Mouse (Mus musculus) neural tube, embryonic 12.5 days (tissue): ENCODE measurements around the gene Myo3b. TPM values are rescaled to one million over a fixed set of nuclear protein-coding genes. Genes with fewer than 3 reads are reported as not detected.
"Not testable (repeated sequence)": the region's sequence is repeated elsewhere in the genome, so short reads cannot be mapped to it uniquely, and the experiment has no call there.

Experiments
- ATAC-seq: fragments of 200-750 bp; cut with Nextera tagmentation; 2 replicates; pipeline ENCODE4 v1.8.0; 2017; ENCODE audit warnings: low read depth, mild to moderate bottlenecking, moderate TSS enrichment, moderate library complexity; ENCODE audit not compliant: low FRiP score
- H3K27ac ChIP-seq: fragments of 300-500 bp; sonication (generic); 2 replicates; pipeline ENCODE4 v1.5.1; 2016
- H3K27me3 ChIP-seq: fragments of 300-500 bp; sonication (generic); replicated peaks from 2 replicates; pipeline ENCODE4 v1.6.1; 2016; ENCODE audit warnings: mild to moderate bottlenecking
- H3K36me3 ChIP-seq: fragments of 300-500 bp; sonication (generic); 2 replicates; pipeline ENCODE4 v1.6.1; 2016; ENCODE audit warnings: mild to moderate bottlenecking
- H3K4me1 ChIP-seq: fragments of 300-500 bp; sonication (generic); 2 replicates; pipeline ENCODE4 v1.6.1; 2016
- H3K4me2 ChIP-seq: fragments of 300-500 bp; sonication (generic); replicated peaks from 2 replicates; pipeline ENCODE4 v1.6.1; 2016; ENCODE audit warnings: mild to moderate bottlenecking
- H3K4me3 ChIP-seq: fragments of 300-500 bp; sonication (generic); 2 replicates; pipeline ENCODE4 v1.5.1; 2016
- H3K9ac ChIP-seq: fragments of 300-500 bp; sonication (generic); 2 replicates; pipeline ENCODE4 v1.6.1; 2016; ENCODE audit warnings: mild to moderate bottlenecking
- H3K9me3 ChIP-seq: fragments of 300-500 bp; sonication (generic); 2 replicates; pipeline ENCODE4 v1.6.1; 2016; ENCODE audit warnings: mild to moderate bottlenecking
- WGBS: fragments of 180-500 bp; shearing (Covaris S2); methylation state at CpG from one replicate; pipeline ENCODE4 v1.1.7; 2016; 5-methylcytosine and 5-hydroxymethylcytosine counted together
- polyA plus RNA-seq: library from polyadenylated mRNA; unstranded; fragments of >200 nt; fragmentation: Nextera tagmentation; extraction: Ambion mirVana; gene quantifications from 2 replicates; pipeline ENCODE4 v1.2.1, GENCODE M21; 2016

Myo3b gene
- 0.04 and 0.19 TPM in 2 replicates for polyA plus RNA-seq

GRCm38 (mm10) chr2:70038752-70039151 is at the start of gene Myo3b:
Gene Myo3b, plus strand, starts transcription at chr2:70039126.
- H3K4me2 ChIP-seq = no peak within 1 kb of the TSS
- no peak within 1 kb of the TSS for H3K9ac ChIP-seq

GRCm38 (mm10) chr2:69989224-69989623 is 49.7 kb upstream of the Myo3b start:
- H3K9ac ChIP-seq = no peak overlapping the region
- ATAC-seq = no peak
- H3K4me1 ChIP-seq = no peaks in the 10 kb centered on the region
- H3K4me3 ChIP-seq = no peak overlapping the region
- WGBS = 94% methylated on average over 6 of the region's 6 CpGs
- no peaks in the 10 kb centered on the region for H3K9me3 ChIP-seq
- no peak overlapping the region for H3K4me2 ChIP-seq
- H3K27me3 ChIP-seq = no peaks in the 10 kb centered on the region
- no peak overlapping the region for H3K27ac ChIP-seq
- peaks cover 38% of the 10 kb centered on the region for H3K36me3 ChIP-seq

More at GRCm38 (mm10) chr2:70038752-70039151, at the start of gene Myo3b:
- Histone ChIP-seq H3K4me1 (no peaks in the 10 kb centered on the region; the same call in 1 of the 2 replicates), H3K27ac (no peak within 1 kb of the TSS), H3K36me3 (no peaks in the 10 kb centered on the region), H3K27me3 (no peaks in the 10 kb centered on the region), H3K9me3 (no peaks in the 10 kb centered on the region), H3K4me3 (no peak within 1 kb of the TSS)
- ATAC-seq = no peak
- WGBS = 28% methylated on average over 7 of the region's 7 CpGs

GRCm38 (mm10) chr2:69990647-69991046 is 48.3 kb upstream of the Myo3b start:
- H3K9me3 ChIP-seq = no peaks in the 10 kb centered on the region
- H3K36me3 ChIP-seq = peaks cover 41% of the 10 kb centered on the region

GRCm38 (mm10) chr2:69994082-69994736 is 44.7 kb upstream of the Myo3b start:
- H3K4me2 ChIP-seq, H3K9ac ChIP-seq, H3K27me3 ChIP-seq, H3K9me3 ChIP-seq, H3K4me3 ChIP-seq, ATAC-seq, H3K4me1 ChIP-seq, H3K27ac ChIP-seq: not testable (repeated sequence)
- H3K36me3 ChIP-seq = peaks cover 44% of the 10 kb centered on the region
- WGBS = 96% methylated on average over 3 of the region's 3 CpGs

More at GRCm38 (mm10) chr2:69990647-69991046, 48.3 kb upstream of the Myo3b start:
- WGBS = 56% methylated on average over 2 of the region's 2 CpGs
- Histone ChIP-seq H3K9ac (no peak overlapping the region), H3K4me1 (no peaks in the 10 kb centered on the region), H3K27ac (no peak overlapping the region), H3K27me3 (no peaks in the 10 kb centered on the region), H3K4me3 (no peak overlapping the region), H3K4me2 (no peak overlapping the region)
- ATAC-seq = no peak

GRCm38 (mm10) chr2:69994779-69995178 is 44.1 kb upstream of the Myo3b start:
- no peak overlapping the region for H3K27ac ChIP-seq
- H3K36me3 ChIP-seq = peaks cover 39% of the 10 kb centered on the region
- no peaks in the 10 kb centered on the region for H3K27me3 ChIP-seq
- H3K9ac ChIP-seq = no peak overlapping the region
- no peak for ATAC-seq
- H3K9me3 ChIP-seq = no peaks in the 10 kb centered on the region
- 86% methylated on average over 2 of the region's 2 CpGs for WGBS
- no peak overlapping the region for H3K4me2 ChIP-seq
- H3K4me1 ChIP-seq = no peaks in the 10 kb centered on the region
- H3K4me3 ChIP-seq = no peak overlapping the region

- H3K9ac ChIP-seq = no peak overlapping the region
- H3K36me3 ChIP-seq = peaks cover 25% of the 10 kb centered on the region
- no peak overlapping the region for H3K27ac ChIP-seq
- no peaks in the 10 kb centered on the region for H3K27me3 ChIP-seq
- no peaks in the 10 kb centered on the region for H3K4me1 ChIP-seq
- 83% methylated on average over 7 of the region's 7 CpGs for WGBS
- no peaks in the 10 kb centered on the region for H3K9me3 ChIP-seq
- H3K4me3 ChIP-seq = no peak overlapping the region
- H3K4me2 ChIP-seq = no peak overlapping the region
- no peak for ATAC-seq
Measured at GRCm38 (mm10) chr2:69999097-69999770, 39.7 kb upstream of the Myo3b start.

- Histone ChIP-seq H3K9me3 (no peaks in the 10 kb centered on the region), H3K4me1 (no peaks in the 10 kb centered on the region), H3K9ac (no peak overlapping the region), H3K4me3 (no peak overlapping the region), H3K27me3 (no peaks in the 10 kb centered on the region), H3K4me2 (no peak overlapping the region), H3K27ac (no peak overlapping the region), H3K36me3 (peaks cover 27% of the 10 kb centered on the region)
- 94% methylated on average over 6 of the region's 6 CpGs for WGBS
- no peak for ATAC-seq
Measured at GRCm38 (mm10) chr2:70000316-70000715, 38.6 kb upstream of the Myo3b start.

GRCm38 (mm10) chr2:70006492-70006891 is 32.4 kb upstream of the Myo3b start:
- no peak overlapping the region for H3K27ac ChIP-seq
- no peaks in the 10 kb centered on the region for H3K27me3 ChIP-seq
- no peaks in the 10 kb centered on the region for H3K4me1 ChIP-seq
- H3K4me2 ChIP-seq = no peak overlapping the region
- H3K9me3 ChIP-seq = no peaks in the 10 kb centered on the region
- WGBS = 91% methylated on average over 2 of the region's 2 CpGs
- no peak overlapping the region for H3K4me3 ChIP-seq
- peaks cover 19% of the 10 kb centered on the region for H3K36me3 ChIP-seq
- H3K9ac ChIP-seq = no peak overlapping the region
- ATAC-seq = no peak

- ATAC-seq = no peak
- Histone ChIP-seq H3K27ac (no peak overlapping the region), H3K9me3 (no peaks in the 10 kb centered on the region), H3K9ac (no peak overlapping the region), H3K36me3 (peaks cover 31% of the 10 kb centered on the region), H3K4me2 (no peak overlapping the region), H3K4me3 (no peak overlapping the region), H3K27me3 (no peaks in the 10 kb centered on the region), H3K4me1 (no peaks in the 10 kb centered on the region)
- 96% methylated on average over 8 of the region's 8 CpGs for WGBS
Measured at GRCm38 (mm10) chr2:70012941-70013340, 26.0 kb upstream of the Myo3b start.

GRCm38 (mm10) chr2:70018236-70018635 is 20.7 kb upstream of the Myo3b start:
- Histone ChIP-seq H3K9ac (no peak overlapping the region), H3K4me1 (no peaks in the 10 kb centered on the region), H3K36me3 (peaks cover 48% of the 10 kb centered on the region), H3K27ac (no peak overlapping the region), H3K4me2 (no peak overlapping the region), H3K27me3 (no peaks in the 10 kb centered on the region), H3K4me3 (no peak overlapping the region), H3K9me3 (no peaks in the 10 kb centered on the region)
- no peak for ATAC-seq
- WGBS = 92% methylated on average over 6 of the region's 6 CpGs

GRCm38 (mm10) chr2:70024454-70024853 is 14.5 kb upstream of the Myo3b start:
- Histone ChIP-seq H3K4me1 (no peaks in the 10 kb centered on the region), H3K36me3 (peaks cover 29% of the 10 kb centered on the region; the same call in 1 of the 2 replicates), H3K9me3 (no peaks in the 10 kb centered on the region), H3K4me2 (no peak overlapping the region), H3K4me3 (no peak overlapping the region), H3K27ac (no peak overlapping the region), H3K9ac (no peak overlapping the region), H3K27me3 (no peaks in the 10 kb centered on the region)
- WGBS = 89% methylated on average over 2 of the region's 2 CpGs
- ATAC-seq = no peak

- Histone ChIP-seq H3K9me3 (no peaks in the 10 kb centered on the region), H3K4me1 (no peaks in the 10 kb centered on the region), H3K36me3 (peaks cover 25% of the 10 kb centered on the region; the same call in 1 of the 2 replicates), H3K4me3 (no peak overlapping the region), H3K27ac (no peak overlapping the region), H3K9ac (no peak overlapping the region), H3K27me3 (no peaks in the 10 kb centered on the region), H3K4me2 (no peak overlapping the region)
- ATAC-seq = no peak
- 93% methylated on average over 5 of the region's 5 CpGs for WGBS
Measured at GRCm38 (mm10) chr2:70025711-70026110, 13.2 kb upstream of the Myo3b start.
